Mouse (Mus musculus) natural killer cell, adult 2 months (primary cell): ENCODE measurements around the gene Olfr460.
A peak's percentile ranks its signal among the peaks of the same experiment; 100 is the strongest.
"Not testable (repeated sequence)": the region's sequence is repeated elsewhere in the genome, so short reads cannot be mapped to it uniquely, and the experiment has no call there.

ENCODE experiments used
- DNase-seq, 2 experiments: peaks; one replicate each; pipeline ENCODE4 v3.0.0; 2022; ENCODE audit warnings: low spot score in 2 of 2

Gene Olfr460

GRCm38 (mm10) chr6:40569187-40569586 lies at the start of gene Olfr460:
Gene Olfr460 (plus strand): TSS chr6:40569487.
- DNase-seq: no peak

GRCm38 (mm10) chr6:40544690-40545089 lies 24.6 kb upstream of the Olfr460 start:
- no peak for DNase-seq

GRCm38 (mm10) chr6:40554950-40555349 lies 14.3 kb upstream of the Olfr460 start, which contains the start of gene Olfr461:
Gene Olfr461 (minus strand): TSS chr6:40555050.
- no peak for DNase-seq

GRCm38 (mm10) chr6:40573618-40574017 lies 4.3 kb downstream of the Olfr460 start:
- DNase-seq: no peak

GRCm38 (mm10) chr6:40576305-40576704 lies 7.0 kb downstream of the Olfr460 start:
- no peak for DNase-seq

- DNase-seq: no peak
Observed at GRCm38 (mm10) chr6:40584336-40584735, 15.0 kb downstream of the Olfr460 start.

GRCm38 (mm10) chr6:40585645-40586044 lies 16.4 kb downstream of the Olfr460 start, which contains the start of gene Clec5a:
Gene Clec5a (minus strand): TSS chr6:40585821.
- no peak for DNase-seq

- DNase-seq: no peak
Observed at GRCm38 (mm10) chr6:40588346-40588745, 19.1 kb downstream of the Olfr460 start.

- no peak for DNase-seq
Observed at GRCm38 (mm10) chr6:40594804-40595550, 25.7 kb downstream of the Olfr460 start.

- not testable (repeated sequence) for DNase-seq
Observed at GRCm38 (mm10) chr6:40598546-40598945, 29.3 kb downstream of the Olfr460 start.

GRCm38 (mm10) chr6:40607431-40607830 lies 38.1 kb downstream of the Olfr460 start:
- DNase-seq: no peak

- no peak for DNase-seq
Observed at GRCm38 (mm10) chr6:40610244-40610643, 41.0 kb downstream of the Olfr460 start.

- no peak for DNase-seq
Observed at GRCm38 (mm10) chr6:40613260-40613852, 44.1 kb downstream of the Olfr460 start, which contains the start of gene Tas2r138. Gene Tas2r138 (minus strand): TSS chr6:40613310.

- peak in 1 of 2 experiments; percentile 6 for DNase-seq
Observed at GRCm38 (mm10) chr6:40617965-40618364, 48.7 kb downstream of the Olfr460 start.
